ENCODE assay signal across 8 mouse cellular contexts in genomic region chr12:81533029-81533419, GRCm38 (mm10). TPM values are rescaled to one million over a fixed set of nuclear protein-coding genes. Genes with fewer than 3 reads are reported as not detected.
A peak's percentile ranks its signal among the peaks of the same experiment; 100 is the strongest.
DNase-seq lines count a peak whose midpoint lies in the region; ATAC-seq and TF ChIP-seq lines count a peak whose summit lies in the region.

No protein-coding gene starts in this region.

- no peak for DNase-seq in lung, adult 2 months
- no peak for DNase-seq in lung, adult 18-20 months
- DNase-seq in embryonic facial prominence, embryonic 11.5 days (ENCODE audit: low spot score), result peak; percentile 2
- DNase-seq in intestine, embryonic 14.5 days (ENCODE audit: low spot score), result no peak
- no peak for DNase-seq in layer of hippocampus, postnatal 14 days (ENCODE audit: low spot score in 2 of 2)
- DNase-seq in natural killer cell, adult 2 months (ENCODE audit: low spot score in 2 of 2), result no peak
- no peak for DNase-seq in embryo, embryonic 11 days

- peak overlapping the region; percentile 84 for H3K9ac ChIP-seq in embryonic facial prominence, embryonic 11.5 days (replicated peaks; ENCODE audit: low read length)
- peak overlapping the region; percentile 78 for H3K9ac ChIP-seq in intestine, embryonic 14.5 days (ENCODE audit: low read length)
- peak overlapping the region; percentile 68 for H3K9ac ChIP-seq in neural tube, embryonic 12.5 days

- H3K4me3 ChIP-seq in lung, adult 2 months (replicated peaks; ENCODE audit: extremely low read depth, low read depth, low read length), result peak overlapping the region; percentile 79
- peak overlapping the region; percentile 86 for H3K4me3 ChIP-seq in embryonic facial prominence, embryonic 11.5 days (ENCODE audit: low read depth, low read length)
- peak overlapping the region; percentile 90 for H3K4me3 ChIP-seq in intestine, embryonic 14.5 days (ENCODE audit: low read depth, low read length)
- peak overlapping the region; percentile 75 for H3K4me3 ChIP-seq in neural tube, embryonic 12.5 days

- H3K4me1 ChIP-seq in lung, adult 2 months (ENCODE audit: control insufficient read depth, insufficient read depth, low read length), result peaks cover 2% of the 10 kb centered on the region
- no peaks in the 10 kb centered on the region for H3K4me1 ChIP-seq in embryonic facial prominence, embryonic 11.5 days (ENCODE audit: control insufficient read depth, insufficient read depth, low read length)
- H3K4me1 ChIP-seq in intestine, embryonic 14.5 days (replicated peaks; ENCODE audit: control insufficient read depth, insufficient read depth, low read length), result peaks cover 5% of the 10 kb centered on the region; the same call in 1 of the 2 replicates
- no peaks in the 10 kb centered on the region; the same call in 1 of the 2 replicates for H3K4me1 ChIP-seq in neural tube, embryonic 12.5 days

- H3K27ac ChIP-seq in embryonic facial prominence, embryonic 11.5 days (replicated peaks; ENCODE audit: low read depth, low read length), result no peak overlapping the region
- H3K27ac ChIP-seq in intestine, embryonic 14.5 days (ENCODE audit: low read depth), result peak overlapping the region; percentile 75
- no peak overlapping the region for H3K27ac ChIP-seq in neural tube, embryonic 12.5 days

- no peak for TF ChIP-seq POLR2A in lung, adult 2 months (IDR thresholded peaks at IDR 0.05; ENCODE audit: borderline replicate concordance, extremely low read depth, low read depth, low read length)

- TF ChIP-seq CTCF in lung, adult 2 months (IDR thresholded peaks at IDR 0.05; ENCODE audit: insufficient read depth, low read length), result no peak

- ATAC-seq in embryonic facial prominence, embryonic 11.5 days (replicated peaks; ENCODE audit: insufficient number of reproducible peaks, low FRiP score, low TSS enrichment, low read depth), result peak; percentile 44; the same call in 1 of the 2 replicates
- no peak for ATAC-seq in intestine, embryonic 14.5 days (replicated peaks; ENCODE audit: low FRiP score, low TSS enrichment, low read depth)
- peak; percentile 13; the same call in 1 of the 2 replicates for ATAC-seq in neural tube, embryonic 12.5 days (ENCODE audit: low FRiP score, low read depth)

- no peaks in the 10 kb centered on the region for H3K27me3 ChIP-seq in embryonic facial prominence, embryonic 11.5 days (ENCODE audit: control insufficient read depth, insufficient read depth, low read length)
- no peaks in the 10 kb centered on the region for H3K27me3 ChIP-seq in intestine, embryonic 14.5 days (replicated peaks; ENCODE audit: control insufficient read depth, insufficient read depth, low read length)
- no peaks in the 10 kb centered on the region for H3K27me3 ChIP-seq in neural tube, embryonic 12.5 days (replicated peaks)

- 33% methylated on average over 4 of the region's 4 CpGs for WGBS in lung, adult 2 months
- WGBS in embryonic facial prominence, embryonic 11.5 days, result 41% methylated on average over 4 of the region's 4 CpGs
- 31% methylated on average over 4 of the region's 4 CpGs for WGBS in intestine, embryonic 14.5 days
- whole genome bisulfite sequencing in neural tube, embryonic 12.5 days, result 37% methylated on average over 4 of the region's 4 CpGs

- no peaks in the 10 kb centered on the region for H3K36me3 ChIP-seq in embryonic facial prominence, embryonic 11.5 days (replicated peaks; ENCODE audit: control insufficient read depth, insufficient read depth, low read depth, low read length)
- H3K36me3 ChIP-seq in intestine, embryonic 14.5 days (ENCODE audit: control insufficient read depth, insufficient read depth, low read length), result no peaks in the 10 kb centered on the region
- no peaks in the 10 kb centered on the region for H3K36me3 ChIP-seq in neural tube, embryonic 12.5 days

- H3K4me2 ChIP-seq in embryonic facial prominence, embryonic 11.5 days (ENCODE audit: low read depth, low read length), result peak overlapping the region; percentile 54
- peak overlapping the region; percentile 67 for H3K4me2 ChIP-seq in intestine, embryonic 14.5 days (ENCODE audit: low read length)
- H3K4me2 ChIP-seq in neural tube, embryonic 12.5 days (replicated peaks), result peak overlapping the region; percentile 83

- H3K9me3 ChIP-seq in embryonic facial prominence, embryonic 11.5 days (replicated peaks; ENCODE audit: control insufficient read depth, low read length), result no peaks in the 10 kb centered on the region
- H3K9me3 ChIP-seq in intestine, embryonic 14.5 days (ENCODE audit: control insufficient read depth, low read length), result no peaks in the 10 kb centered on the region
- H3K9me3 ChIP-seq in neural tube, embryonic 12.5 days, result no peaks in the 10 kb centered on the region

RNA-seq across cellular contexts. Expression of gene Synj2bp, which starts 0.3 kb away (rescaled TPM):
- polyA plus RNA-seq in lung, adult 2 months (2012; rRNA removed), result 19.1 and 27.1 TPM in 2 replicates
- 30.9 and 36.4 TPM in 2 replicates for polyA plus RNA-seq in embryonic facial prominence, embryonic 11.5 days (2014; fragmentation: Nextera tagmentation; extraction: Ambion mirVana)
- polyA plus RNA-seq in intestine, embryonic 14.5 days (2014; fragmentation: Nextera tagmentation; extraction: Ambion mirVana), result 35.5 and 39.7 TPM in 2 replicates
- 35.4 and 36.2 TPM in 2 replicates for polyA plus RNA-seq in neural tube, embryonic 12.5 days (2016; fragmentation: Nextera tagmentation; extraction: Ambion mirVana)
- total RNA-seq in layer of hippocampus, postnatal 14 days (2021), result 10 to 100 TPM; 21.9 to 22.5 TPM

RNA-seq across cellular contexts. Expression of gene Gm20498, which starts 0.3 kb away (rescaled TPM):
- polyA plus RNA-seq in lung, adult 2 months (2012; rRNA removed), result 13.1 and 14.7 TPM in 2 replicates
- polyA plus RNA-seq in embryonic facial prominence, embryonic 11.5 days (2014; fragmentation: Nextera tagmentation; extraction: Ambion mirVana), result 29.6 and 31.5 TPM in 2 replicates
- 27.3 and 30.5 TPM in 2 replicates for polyA plus RNA-seq in intestine, embryonic 14.5 days (2014; fragmentation: Nextera tagmentation; extraction: Ambion mirVana)
- 30.5 and 30.9 TPM in 2 replicates for polyA plus RNA-seq in neural tube, embryonic 12.5 days (2016; fragmentation: Nextera tagmentation; extraction: Ambion mirVana)
- 10 to 100 TPM; 33.6 to 40.9 TPM for total RNA-seq in layer of hippocampus, postnatal 14 days (2021)

RNA-seq across cellular contexts. Expression of gene Adam21, which starts 35.2 kb away (rescaled TPM):
- not detected in 2 replicates for polyA plus RNA-seq in lung, adult 2 months (2012; rRNA removed)
- 0.14 and 0.32 TPM in 2 replicates for polyA plus RNA-seq in embryonic facial prominence, embryonic 11.5 days (2014; fragmentation: Nextera tagmentation; extraction: Ambion mirVana)
- 0.18 and 0.30 TPM in 2 replicates for polyA plus RNA-seq in intestine, embryonic 14.5 days (2014; fragmentation: Nextera tagmentation; extraction: Ambion mirVana)
- 0.69 and 0.75 TPM in 2 replicates for polyA plus RNA-seq in neural tube, embryonic 12.5 days (2016; fragmentation: Nextera tagmentation; extraction: Ambion mirVana)
- total RNA-seq in layer of hippocampus, postnatal 14 days (2021), result under 1 TPM in 1 of 2 experiments, not detected in 1; 0.38 TPM

RNA-seq across cellular contexts. Expression of gene Cox16, which starts 48.1 kb away (rescaled TPM):
- polyA plus RNA-seq in lung, adult 2 months (2012; rRNA removed), result 50.6 and 59.0 TPM in 2 replicates
- 120 and 133 TPM in 2 replicates for polyA plus RNA-seq in embryonic facial prominence, embryonic 11.5 days (2014; fragmentation: Nextera tagmentation; extraction: Ambion mirVana)
- polyA plus RNA-seq in intestine, embryonic 14.5 days (2014; fragmentation: Nextera tagmentation; extraction: Ambion mirVana), result 132 and 147 TPM in 2 replicates
- polyA plus RNA-seq in neural tube, embryonic 12.5 days (2016; fragmentation: Nextera tagmentation; extraction: Ambion mirVana), result 131 and 135 TPM in 2 replicates
- 10 to 100 TPM; 37.6 to 38.3 TPM for total RNA-seq in layer of hippocampus, postnatal 14 days (2021)
